Mouse (Mus musculus) embryonic facial prominence, embryonic 14.5 days (tissue): ENCODE data around the gene Herc4. TPM values are rescaled to one million over a fixed set of nuclear protein-coding genes. Genes with fewer than 3 reads are reported as not detected.

Source experiments
- ATAC-seq: fragments of 200-750 bp; cut with Nextera tagmentation; 2 replicates; pipeline ENCODE4 v1.8.0; 2017; ENCODE audit warnings: low read depth, moderate number of reproducible peaks, moderate TSS enrichment
- DNase-seq: peaks from one replicate; pipeline ENCODE4 v3.0.0-alpha.2; 2015; ENCODE audit warnings: low spot score
- H3K27ac ChIP-seq: fragments of 300-500 bp; sonication (generic); replicated peaks from 2 replicates; pipeline ENCODE4 v1.5.1; 2014; ENCODE audit warnings: low read depth, mild to moderate bottlenecking, low read length, moderate library complexity
- H3K27me3 ChIP-seq: fragments of 300-500 bp; sonication (generic); replicated peaks from 2 replicates; pipeline ENCODE4 v1.6.1; 2014; ENCODE audit warnings: low read length; ENCODE audit not compliant: control insufficient read depth, insufficient read depth
- H3K36me3 ChIP-seq: fragments of 300-500 bp; sonication (generic); 2 replicates; pipeline ENCODE4 v1.6.1; 2014; ENCODE audit warnings: low read length, mixed read lengths; ENCODE audit not compliant: control insufficient read depth, insufficient read depth
- H3K4me1 ChIP-seq: fragments of 300-500 bp; sonication (generic); 2 replicates; pipeline ENCODE4 v1.6.1; 2014; ENCODE audit warnings: antibody characterized with exemption, low read length; ENCODE audit not compliant: control insufficient read depth, insufficient read depth
- H3K4me2 ChIP-seq: fragments of 300-500 bp; sonication (generic); 2 replicates; pipeline ENCODE4 v1.6.1; 2014; ENCODE audit warnings: low read depth, mild to moderate bottlenecking, low read length, moderate library complexity, mixed read lengths
- H3K4me3 ChIP-seq: fragments of 300-500 bp; sonication (generic); 2 replicates; pipeline ENCODE4 v1.5.1; 2014; ENCODE audit warnings: low read depth, mild to moderate bottlenecking, low read length
- H3K9ac ChIP-seq: fragments of 300-500 bp; sonication (generic); 2 replicates; pipeline ENCODE4 v1.6.1; 2014; ENCODE audit warnings: low read depth, mild to moderate bottlenecking, low read length, moderate library complexity, mixed read lengths
- H3K9me3 ChIP-seq: fragments of 300-500 bp; sonication (generic); 2 replicates; pipeline ENCODE4 v1.6.1; 2016; ENCODE audit warnings: low read length; ENCODE audit not compliant: control insufficient read depth
- WGBS: fragments of 180-500 bp; shearing (Covaris S2); extraction: QIAGEN DNeasy Blood & Tissue Kit; methylation state at CpG from one replicate; pipeline ENCODE4 v1.1.7; 2014; 5-methylcytosine and 5-hydroxymethylcytosine counted together
- polyA plus RNA-seq: library from polyadenylated mRNA; unstranded; fragments of >200 nt; fragmentation: Nextera tagmentation; extraction: Ambion mirVana; gene quantifications from 2 replicates; pipeline ENCODE4 v1.2.1, GENCODE M21; 2014

Herc4 gene
- polyA plus RNA-seq, 1 experiment from 2014 or later, result 38.6 TPM

DNA sequence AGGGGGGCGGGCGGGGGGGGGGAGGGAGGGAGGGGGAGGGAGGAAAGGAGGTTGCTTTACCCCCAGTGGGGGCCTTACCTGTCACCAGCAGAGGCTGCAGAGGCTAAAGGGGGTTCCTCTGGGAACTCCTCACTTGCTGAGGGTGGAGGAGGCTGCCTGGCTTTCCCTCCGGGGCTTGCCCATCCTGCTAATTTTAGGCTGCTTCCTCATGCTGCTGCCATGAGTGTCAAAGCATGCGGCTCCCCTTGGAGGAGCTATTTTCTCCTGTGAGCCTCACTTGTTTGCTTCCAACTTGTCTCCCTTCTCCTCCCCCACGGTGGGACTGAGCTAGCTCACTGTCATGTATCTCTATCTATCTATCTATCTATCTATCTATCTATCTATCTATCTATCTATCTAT, 12.8 kb upstream of the Herc4 start:
- Histone ChIP-seq H3K9ac (no peak overlapping the region), H3K27ac (no peak overlapping the region), H3K27me3 (no peaks in the 10 kb centered on the region), H3K4me1 (no peaks in the 10 kb centered on the region), H3K4me2 (no peak overlapping the region), H3K4me3 (no peak overlapping the region), H3K36me3 (no peaks in the 10 kb centered on the region), H3K9me3 (no peaks in the 10 kb centered on the region)
- ATAC-seq (no peak), DNase-seq (no peak)
- 28% methylated on average over 3 of the region's 5 CpGs for WGBS

DNA sequence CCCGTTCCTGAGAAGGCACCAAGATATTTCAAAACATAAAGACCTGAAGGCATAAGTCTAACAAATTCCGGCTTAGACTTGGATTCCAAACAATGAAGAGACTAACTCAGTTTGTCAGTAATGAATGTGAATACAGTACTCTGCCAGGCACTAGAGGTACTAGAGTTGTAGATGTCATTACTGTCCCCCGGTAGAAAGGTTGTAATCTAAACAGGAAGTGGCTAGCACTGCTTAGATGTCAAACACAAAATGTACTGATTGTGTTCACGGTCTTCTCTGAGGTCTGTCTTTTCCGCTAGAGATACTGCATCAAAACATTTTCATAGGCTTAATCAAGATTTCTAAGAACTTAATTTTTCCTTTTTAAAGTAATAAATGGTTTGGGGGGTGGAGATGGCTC, 12.0 kb upstream of the Herc4 start:
- Histone ChIP-seq H3K9me3 (no peaks in the 10 kb centered on the region), H3K27me3 (no peaks in the 10 kb centered on the region), H3K4me2 (no peak overlapping the region), H3K4me1 (no peaks in the 10 kb centered on the region), H3K27ac (no peak overlapping the region), H3K4me3 (no peak overlapping the region), H3K36me3 (no peaks in the 10 kb centered on the region), H3K9ac (no peak overlapping the region)
- DNase-seq, result no peak
- 63% methylated on average over 5 of the region's 5 CpGs for WGBS
- no peak for ATAC-seq

DNA sequence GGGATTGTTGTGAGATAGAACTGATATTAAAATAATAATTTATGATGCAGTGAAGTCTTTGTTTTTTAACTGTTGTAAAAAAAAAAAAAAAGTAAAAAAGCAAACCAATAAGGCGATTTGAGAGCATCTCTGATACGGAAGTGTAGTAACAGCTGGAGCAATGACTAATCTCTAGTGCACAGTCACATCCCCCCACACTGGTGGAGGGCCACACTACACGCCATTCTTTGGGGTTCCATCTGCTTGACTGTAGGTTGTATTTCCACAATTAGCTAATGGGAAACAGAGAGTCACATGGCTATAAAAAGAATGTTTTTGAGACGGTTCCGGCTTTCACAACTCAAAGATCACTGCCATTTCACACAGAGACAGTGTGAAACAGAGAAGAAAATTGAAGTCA, 9.5 kb upstream of the Herc4 start:
- no peak overlapping the region for H3K27ac ChIP-seq
- no peaks in the 10 kb centered on the region for H3K9me3 ChIP-seq
- DNase-seq (no peak), ATAC-seq (no peak)
- no peaks in the 10 kb centered on the region for H3K36me3 ChIP-seq
- H3K4me1 ChIP-seq, result no peaks in the 10 kb centered on the region
- 73% methylated on average over 5 of the region's 5 CpGs for WGBS
- H3K4me3 ChIP-seq, result no peak overlapping the region
- H3K4me2 ChIP-seq, result no peak overlapping the region
- no peak overlapping the region for H3K9ac ChIP-seq
- H3K27me3 ChIP-seq, result no peaks in the 10 kb centered on the region

DNA sequence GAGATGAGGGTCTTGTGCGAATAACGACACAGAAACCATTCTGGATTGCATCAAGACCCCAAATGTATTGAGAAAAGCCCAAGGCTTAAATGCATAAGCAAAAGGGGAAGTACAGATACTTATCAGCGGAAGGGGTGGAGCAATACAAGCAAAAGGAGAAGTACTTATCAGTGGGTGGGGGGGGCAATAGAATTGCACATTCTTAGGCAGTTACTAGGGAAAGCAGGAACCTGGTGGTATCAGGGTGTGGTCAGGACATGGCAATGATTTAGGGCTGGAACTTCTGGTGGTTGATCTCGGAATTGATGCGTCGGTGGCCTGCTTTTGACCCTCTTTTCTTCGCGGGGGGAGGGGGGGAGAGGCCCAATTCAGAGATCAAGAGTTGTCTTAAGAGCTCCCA, 7.7 kb upstream of the Herc4 start:
- no peaks in the 10 kb centered on the region for H3K27me3 ChIP-seq
- no peak for ATAC-seq
- no peak overlapping the region for H3K4me2 ChIP-seq
- H3K36me3 ChIP-seq, result no peaks in the 10 kb centered on the region
- no peak overlapping the region for H3K4me3 ChIP-seq
- no peaks in the 10 kb centered on the region for H3K4me1 ChIP-seq
- no peak overlapping the region for H3K9ac ChIP-seq
- no peaks in the 10 kb centered on the region for H3K9me3 ChIP-seq
- WGBS, result 84% methylated on average over 8 of the region's 8 CpGs
- no peak for DNase-seq
- H3K27ac ChIP-seq, result no peak overlapping the region

DNA sequence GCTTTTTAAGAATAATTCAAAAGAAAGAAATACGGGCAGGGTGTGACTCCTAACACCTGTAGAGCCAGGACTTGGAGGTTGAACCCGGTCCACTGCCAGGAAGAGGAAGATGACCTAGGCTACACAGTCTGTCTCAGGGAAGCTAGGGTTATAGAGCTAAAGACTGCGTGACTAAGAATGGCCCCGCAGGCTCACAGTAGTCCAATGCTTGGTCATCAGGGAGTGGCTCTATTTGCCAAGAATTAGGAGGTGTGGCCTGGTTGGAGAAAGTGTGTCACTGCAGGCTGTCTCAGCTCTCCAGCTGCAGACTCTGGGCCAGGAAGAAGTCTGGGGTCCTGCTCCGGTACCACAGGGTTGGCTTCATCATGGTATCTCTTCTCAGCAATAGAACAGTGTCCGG, 6.9 kb upstream of the Herc4 start:
- H3K9me3 ChIP-seq, result no peaks in the 10 kb centered on the region
- WGBS, result 94% methylated on average over 6 of the region's 6 CpGs
- ATAC-seq, result no peak

DNA sequence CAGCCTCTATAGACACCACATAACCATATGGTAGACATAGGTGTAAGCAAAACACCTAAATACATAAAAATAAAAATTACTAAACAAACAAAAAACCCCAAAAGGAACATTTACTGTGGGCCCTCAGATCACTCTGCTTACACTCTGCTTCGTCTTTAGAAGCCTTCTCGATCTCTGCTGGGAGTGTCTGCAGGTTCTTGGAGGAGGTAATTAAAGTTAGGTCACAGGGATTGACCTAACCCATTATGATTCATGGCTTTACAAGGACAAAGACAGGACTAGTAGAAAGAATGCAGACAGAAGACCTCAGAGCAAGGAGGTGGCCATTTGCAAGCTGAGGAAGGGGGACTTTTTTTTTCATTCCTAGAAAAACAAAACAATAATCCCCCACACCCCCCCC, 6.4 kb upstream of the Herc4 start:
- H3K4me1 ChIP-seq, result no peaks in the 10 kb centered on the region
- no peaks in the 10 kb centered on the region for H3K9me3 ChIP-seq
- H3K27me3 ChIP-seq, result no peaks in the 10 kb centered on the region
- ATAC-seq (no peak), DNase-seq (no peak)
- no peak overlapping the region for H3K27ac ChIP-seq
- 67% methylated on average over 2 of the region's 2 CpGs for WGBS
- no peak overlapping the region for H3K9ac ChIP-seq
- H3K36me3 ChIP-seq, result no peaks in the 10 kb centered on the region
- no peak overlapping the region for H3K4me2 ChIP-seq
- H3K4me3 ChIP-seq, result no peak overlapping the region

More for the DNA sequence above, 6.9 kb upstream of the Herc4 start:
- no peak for DNase-seq
- Histone ChIP-seq H3K9ac (no peak overlapping the region), H3K4me1 (no peaks in the 10 kb centered on the region), H3K4me2 (no peak overlapping the region), H3K36me3 (no peaks in the 10 kb centered on the region), H3K27me3 (no peaks in the 10 kb centered on the region), H3K27ac (no peak overlapping the region), H3K4me3 (no peak overlapping the region)

DNA sequence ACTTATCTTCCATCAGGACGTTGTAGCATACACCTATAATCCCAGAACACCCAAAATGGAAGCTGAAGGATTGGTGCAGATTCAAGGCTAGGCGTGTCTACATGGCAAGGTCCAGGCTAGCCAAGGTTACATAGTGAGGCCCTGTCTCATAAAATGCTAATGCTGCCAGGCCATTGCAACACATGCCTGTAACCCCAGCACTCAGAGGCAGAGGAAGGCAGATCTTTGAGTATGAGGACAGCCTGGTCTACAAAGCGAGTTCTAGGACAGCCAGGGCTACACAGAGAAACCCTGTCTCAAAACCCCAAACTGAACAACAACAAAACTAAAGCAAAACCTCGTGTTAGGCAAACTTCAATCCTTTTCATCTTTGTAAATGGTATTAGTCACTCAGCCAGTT, 5.5 kb upstream of the Herc4 start:
- 77% methylated on average over 4 of the region's 4 CpGs for WGBS
- no peak overlapping the region for H3K4me3 ChIP-seq

DNA sequence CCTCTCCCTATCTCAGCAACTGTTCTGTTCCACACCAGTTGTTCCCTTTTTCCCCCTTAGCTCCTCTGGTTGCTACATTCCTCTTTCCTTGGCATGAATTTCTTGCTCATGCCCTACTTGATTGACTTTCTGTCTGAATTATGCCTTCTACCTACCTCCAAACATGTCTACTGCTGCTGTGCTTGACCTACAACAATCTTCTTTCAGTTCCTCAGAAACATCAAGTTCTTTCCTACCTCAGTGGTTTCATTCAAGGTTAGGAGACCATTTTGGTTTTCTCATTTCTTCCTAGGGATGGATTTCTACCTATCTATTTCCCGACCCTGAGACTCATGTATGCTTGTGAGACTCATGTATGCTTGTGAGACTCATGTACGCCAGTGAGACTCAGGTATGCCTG, 3.8 kb upstream of the Herc4 start:
- WGBS, result 82% methylated on average over 2 of the region's 2 CpGs
- Histone ChIP-seq H3K9me3 (no peaks in the 10 kb centered on the region), H3K27ac (no peak overlapping the region), H3K9ac (no peak overlapping the region), H3K4me2 (no peak overlapping the region), H3K36me3 (no peaks in the 10 kb centered on the region), H3K4me1 (peaks cover 6% of the 10 kb centered on the region), H3K27me3 (no peaks in the 10 kb centered on the region), H3K4me3 (no peak overlapping the region)
- no peak for DNase-seq
- ATAC-seq, result no peak

More for the DNA sequence above, 5.5 kb upstream of the Herc4 start:
- Histone ChIP-seq H3K9me3 (no peaks in the 10 kb centered on the region), H3K27me3 (no peaks in the 10 kb centered on the region), H3K27ac (no peak overlapping the region), H3K36me3 (no peaks in the 10 kb centered on the region), H3K9ac (no peak overlapping the region), H3K4me1 (peaks cover 6% of the 10 kb centered on the region), H3K4me2 (no peak overlapping the region)
- ATAC-seq, result no peak
- DNase-seq, result no peak

DNA sequence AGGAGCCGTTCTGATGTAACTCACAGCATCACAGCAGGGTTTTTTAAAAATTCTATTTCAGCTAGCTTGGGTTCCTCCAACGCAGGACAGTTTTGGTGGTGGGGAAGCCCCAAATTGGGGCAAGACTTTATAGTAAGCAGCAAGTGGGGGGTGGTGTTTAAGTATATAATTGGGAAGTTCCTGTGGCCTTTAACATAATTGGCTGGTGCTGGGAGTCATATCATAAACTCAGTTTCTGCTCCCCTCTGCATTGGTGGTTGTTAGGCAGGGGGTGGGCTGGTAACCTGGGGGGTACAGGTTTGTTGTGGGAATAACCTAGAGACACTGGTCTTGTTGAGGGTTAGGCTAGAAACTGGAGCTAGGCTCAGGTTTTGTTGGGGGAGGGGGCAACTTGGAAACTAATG, 2.7 kb upstream of the Herc4 start:
- Histone ChIP-seq H3K9me3 (no peaks in the 10 kb centered on the region), H3K9ac (no peak overlapping the region), H3K36me3 (peaks cover 3% of the 10 kb centered on the region; the same call in 1 of the 2 replicates), H3K4me1 (peaks cover 6% of the 10 kb centered on the region), H3K4me3 (no peak overlapping the region), H3K27me3 (no peaks in the 10 kb centered on the region), H3K4me2 (no peak overlapping the region), H3K27ac (no peak overlapping the region)
- ATAC-seq (no peak), DNase-seq (no peak)
- WGBS, result 66% methylated on average over 2 of the region's 2 CpGs
